Mouse (Mus musculus) cortical plate, adult 2 months (tissue): ENCODE measurements around the gene Pbx1.

ENCODE experiments used
- CTCF ChIP-seq: fragments of 200-500 bp; IDR thresholded peaks from 2 replicates; pipeline ENCODE4 v1.5.1; 2011; ENCODE audit warnings: mild to moderate bottlenecking, control low read depth, low read length; ENCODE audit not compliant: insufficient read depth; ENCODE audit errors: extremely low read depth
- POLR2A ChIP-seq: fragments of 200-500 bp; IDR thresholded peaks from 2 replicates; pipeline ENCODE4 v1.6.1; 2011; ENCODE audit warnings: mild to moderate bottlenecking, low read length, control low read depth; ENCODE audit not compliant: insufficient read depth; ENCODE audit errors: extremely low read depth

DNA sequence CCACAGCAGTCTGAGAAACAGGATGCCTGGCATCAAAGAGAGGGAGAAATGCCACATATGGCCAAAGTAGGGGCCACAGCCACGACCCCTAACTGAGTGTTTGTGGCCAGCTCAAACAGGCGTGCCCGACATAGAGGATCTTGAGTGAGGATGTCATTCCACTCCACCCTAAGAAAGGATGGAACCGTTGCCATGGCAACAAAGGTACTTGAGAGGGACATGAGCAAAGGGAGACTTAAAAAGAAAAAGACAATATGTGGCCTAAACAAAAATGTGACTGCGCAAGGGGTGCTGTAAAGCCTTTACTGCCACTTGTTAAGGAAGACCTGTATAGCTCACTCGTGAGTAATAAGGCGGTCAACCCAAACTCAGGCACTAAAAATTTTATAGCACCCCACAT is 67.7 kb downstream of the Pbx1 start:
- no peak for TF ChIP-seq CTCF
- TF ChIP-seq POLR2A, result no peak
